Mouse (Mus musculus) C2C12 (cell line): ENCODE measurements at regions not wholly inside any gene's neighbourhood (a gene's known extent, or its start where the extent isn't known, plus 50 kb on each side); places are given as distances from the start of the nearest gene placed in this dataset.

Experiments used
- CEBPB ChIP-seq: IDR thresholded peaks from one replicate; pipeline ENCODE4 v1.6.1; 2011; ENCODE audit warnings: low read depth, mild to moderate bottlenecking, control low read depth, moderate library complexity
- CTCF ChIP-seq: IDR thresholded peaks from one replicate; pipeline ENCODE4 v1.5.1; 2011; ENCODE audit not compliant: control insufficient read depth, insufficient read depth, insufficient read length
- MAX ChIP-seq: IDR thresholded peaks from one replicate; pipeline ENCODE4 v1.6.1; 2011; ENCODE audit warnings: mild to moderate bottlenecking, control low read depth
- MYOG ChIP-seq: IDR thresholded peaks from one replicate; pipeline ENCODE4 v1.6.1; 2011; ENCODE audit not compliant: control insufficient read depth, insufficient read length; ENCODE audit errors: extremely low read depth
- USF1 ChIP-seq: IDR thresholded peaks from one replicate; pipeline ENCODE4 v1.6.1; 2011; ENCODE audit warnings: low read depth, mild to moderate bottlenecking, control low read depth, moderate library complexity

DNA sequence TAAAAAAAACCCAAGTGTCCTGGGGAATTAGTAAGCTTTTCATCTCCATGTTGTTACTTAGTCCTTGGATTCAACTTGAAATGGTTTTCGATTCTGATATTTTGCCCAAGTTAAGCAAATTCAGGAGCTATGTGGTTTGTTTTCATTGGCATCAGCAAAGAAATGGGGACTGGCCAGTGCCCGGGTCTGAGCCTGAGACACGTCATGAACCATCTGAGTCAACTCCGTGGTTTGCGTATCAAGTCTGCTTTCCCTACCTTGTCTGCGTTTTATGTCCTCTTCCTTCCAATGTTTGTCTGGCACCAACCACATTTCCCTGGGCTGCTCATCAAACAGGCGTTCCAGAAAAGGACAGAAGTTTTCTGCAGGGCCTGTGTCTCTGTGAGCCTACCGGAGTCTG, 83.7 kb upstream of the Ptch1 start:
- TF ChIP-seq CTCF = no peak
- no peak for TF ChIP-seq MAX
- TF ChIP-seq USF1 = no peak
- no peak for TF ChIP-seq CEBPB
- TF ChIP-seq MYOG = no peak
